Mouse (Mus musculus): Measurements from ENCODE around the gene Surf2. TPM values are rescaled to one million over a fixed set of nuclear protein-coding genes. Genes with fewer than 3 reads are reported as not detected.

Surf2 gene
- polyA plus RNA-seq, 1 experiment from 2014 or later = 48.7 TPM

GRCm38 (mm10) chr2:26963923-26964723, 48.0 kb downstream of the Surf2 start, which contains the start of gene Rexo4:
Gene Rexo4 (minus strand): TSS chr2:26964386.
- H3K4me2 ChIP-seq (ENCODE audit: low read length) = peak within 1 kb of the TSS; percentile 88
- peaks cover 23% of the 10 kb centered on the region for H3K36me3 ChIP-seq (ENCODE audit: control insufficient read depth, insufficient read depth, low read length)
- ATAC-seq (ENCODE audit: low FRiP score, low TSS enrichment) (peak; percentile 94), DNase-seq (peak; percentile 98)
- no peaks in the 10 kb centered on the region for H3K27me3 ChIP-seq (ENCODE audit: control insufficient read depth, insufficient read depth, low read length)
- no peaks in the 10 kb centered on the region for H3K9me3 ChIP-seq (ENCODE audit: control insufficient read depth, low read length)
- H3K9ac ChIP-seq (replicated peaks; ENCODE audit: low read length) = peak within 1 kb of the TSS; percentile 80
- peak within 1 kb of the TSS; percentile 98 for H3K27ac ChIP-seq (replicated peaks; ENCODE audit: low read depth, low read length)
- peaks cover 11% of the 10 kb centered on the region for H3K4me1 ChIP-seq (ENCODE audit: control insufficient read depth, insufficient read depth, low read length)
- H3K4me3 ChIP-seq (replicated peaks; ENCODE audit: low read depth, low read length) = peak within 1 kb of the TSS; percentile 76
- WGBS = under 1% methylated on average over 50 of the region's 50 CpGs

- 16% methylated on average over 14 of the region's 14 CpGs for WGBS
- peaks cover 18% of the 10 kb centered on the region for H3K36me3 ChIP-seq (ENCODE audit: control insufficient read depth, insufficient read depth, low read length)
- peaks cover 11% of the 10 kb centered on the region for H3K4me1 ChIP-seq (ENCODE audit: control insufficient read depth, insufficient read depth, low read length)
- H3K4me3 ChIP-seq (replicated peaks; ENCODE audit: low read depth, low read length) = peak overlapping the region; percentile 76
- H3K4me2 ChIP-seq (ENCODE audit: low read length) = peak overlapping the region; percentile 88
- DNase-seq = no peak
- H3K9me3 ChIP-seq (ENCODE audit: control insufficient read depth, low read length) = no peaks in the 10 kb centered on the region
- ATAC-seq (ENCODE audit: low FRiP score, low TSS enrichment) = peak; percentile 46
- peak overlapping the region; percentile 98 for H3K27ac ChIP-seq (replicated peaks; ENCODE audit: low read depth, low read length)
- H3K27me3 ChIP-seq (ENCODE audit: control insufficient read depth, insufficient read depth, low read length) = no peaks in the 10 kb centered on the region
- H3K9ac ChIP-seq (replicated peaks; ENCODE audit: low read length) = peak overlapping the region; percentile 80
Measured at GRCm38 (mm10) chr2:26964724-26965370, 48.7 kb downstream of the Surf2 start.

GRCm38 (mm10) chr2:26967262-26967661, 51.1 kb downstream of the Surf2 start:
- Histone ChIP-seq H3K4me2 (ENCODE audit: low read length) (no peak overlapping the region), H3K27me3 (ENCODE audit: control insufficient read depth, insufficient read depth, low read length) (no peaks in the 10 kb centered on the region), H3K4me1 (ENCODE audit: control insufficient read depth, insufficient read depth, low read length) (peaks cover 11% of the 10 kb centered on the region), H3K4me3 (replicated peaks; ENCODE audit: low read depth, low read length) (no peak overlapping the region), H3K36me3 (ENCODE audit: control insufficient read depth, insufficient read depth, low read length) (no peaks in the 10 kb centered on the region; the same call in 1 of the 2 replicates), H3K9me3 (ENCODE audit: control insufficient read depth, low read length) (no peaks in the 10 kb centered on the region), H3K27ac (replicated peaks; ENCODE audit: low read depth, low read length) (no peak overlapping the region), H3K9ac (replicated peaks; ENCODE audit: low read length) (no peak overlapping the region)
- DNase-seq (no peak), ATAC-seq (ENCODE audit: low FRiP score, low TSS enrichment) (no peak)
- 78% methylated on average over 2 of the region's 2 CpGs for WGBS

Other genes starting within 250 kb of the Surf2 start
- not detected in 2 replicates for gene Lcn4, start 245.1 kb upstream of the Surf2 start, polyA plus RNA-seq (2014; fragmentation: Nextera tagmentation; extraction: Ambion mirVana)
- not detected in 2 replicates for gene Abo, start 51.4 kb upstream of the Surf2 start, polyA plus RNA-seq (2014; fragmentation: Nextera tagmentation; extraction: Ambion mirVana)
- 16.6 and 20.4 TPM in 2 replicates for gene Surf6, start 13.5 kb upstream of the Surf2 start, polyA plus RNA-seq (2014; fragmentation: Nextera tagmentation; extraction: Ambion mirVana)
- 135 and 139 TPM in 2 replicates for gene Med22, start 5.7 kb upstream of the Surf2 start, polyA plus RNA-seq (2014; fragmentation: Nextera tagmentation; extraction: Ambion mirVana)
- 522 and 541 TPM in 2 replicates for gene Rpl7a, start 5.6 kb upstream of the Surf2 start, polyA plus RNA-seq (2014; fragmentation: Nextera tagmentation; extraction: Ambion mirVana)
- 69.4 and 91.4 TPM in 2 replicates for gene Surf1, start 163 bp downstream of the Surf2 start, polyA plus RNA-seq (2014; fragmentation: Nextera tagmentation; extraction: Ambion mirVana)
- 84.6 and 98.5 TPM in 2 replicates for gene Surf4, start 17.6 kb downstream of the Surf2 start, polyA plus RNA-seq (2014; fragmentation: Nextera tagmentation; extraction: Ambion mirVana)
- gene Stkld1, start 17.7 kb downstream of the Surf2 start, polyA plus RNA-seq (2014; fragmentation: Nextera tagmentation; extraction: Ambion mirVana) = 0.28 and 0.62 TPM in 2 replicates
- 26.5 and 31.7 TPM in 2 replicates for gene Rexo4, start 48.0 kb downstream of the Surf2 start, polyA plus RNA-seq (2014; fragmentation: Nextera tagmentation; extraction: Ambion mirVana)
- gene Adamts13, start 57.0 kb downstream of the Surf2 start, polyA plus RNA-seq (2014; fragmentation: Nextera tagmentation; extraction: Ambion mirVana) = not detected in 2 replicates
- 72.5 and 81.4 TPM in 2 replicates for gene Cacfd1, start 93.6 kb downstream of the Surf2 start, polyA plus RNA-seq (2014; fragmentation: Nextera tagmentation; extraction: Ambion mirVana)
- gene Slc2a6, start 111.6 kb downstream of the Surf2 start, polyA plus RNA-seq (2014; fragmentation: Nextera tagmentation; extraction: Ambion mirVana) = 4.3 and 4.9 TPM in 2 replicates
- gene Mymk, start 155.8 kb downstream of the Surf2 start, polyA plus RNA-seq (2014; fragmentation: Nextera tagmentation; extraction: Ambion mirVana) = not detected in 2 replicates
- 7.1 and 7.6 TPM in 2 replicates for gene Adamtsl2, start 163.0 kb downstream of the Surf2 start, polyA plus RNA-seq (2014; fragmentation: Nextera tagmentation; extraction: Ambion mirVana)
- 2.8 and 4.2 TPM in 2 replicates for gene Fam163b, start 226.1 kb downstream of the Surf2 start, polyA plus RNA-seq (2014; fragmentation: Nextera tagmentation; extraction: Ambion mirVana)
- gene Dbh, start 248.9 kb downstream of the Surf2 start, polyA plus RNA-seq (2014; fragmentation: Nextera tagmentation; extraction: Ambion mirVana) = 2.7 and 5.5 TPM in 2 replicates